Comparison of ENCODE assay signal across 9 mouse cellular contexts in genomic region chr11:42182825-42183152, GRCm38 (mm10). TPM values are rescaled to one million over a fixed set of nuclear protein-coding genes. Genes with fewer than 3 reads are reported as not detected.
A peak's percentile ranks its signal among the peaks of the same experiment; 100 is the strongest.
DNase-seq lines count a peak whose midpoint lies in the region; ATAC-seq and TF ChIP-seq lines count a peak whose summit lies in the region.
"Had no signal": no experiment of that assay in that cellular context is flagged by ENCODE, and none has a peak within 500 bp of the region (broad histone marks: within the 10 kb centered on the region; RNA-seq: fewer than 3 reads in every experiment).

Gene Gabra1, minus strand, starts transcription at chr11:42182930.

- no peak for DNase-seq in heart, adult 18-20 months
- DNase-seq in cerebellum, adult 2 months, result peak; percentile 68 to 70
- DNase-seq in frontal cortex, postnatal 10 days (ENCODE audit: low spot score in 2 of 2), result peak; percentile 19 to 26
- peak; percentile 47 to 63 for DNase-seq in left cerebral cortex, postnatal 36 days (ENCODE audit: low spot score in 2 of 2)
- DNase-seq in MN1 (ENCODE audit: low spot score), result no peak
- DNase-seq in thymus, adult 18-20 months, result no peak

- no peak for TF ChIP-seq CTCF in cerebellum, adult 2 months (IDR thresholded peaks at IDR 0.05; ENCODE audit: borderline replicate concordance, insufficient read depth, low read depth, low read length)

- ATAC-seq in heart, embryonic 15.5 days (replicated peaks; ENCODE audit: insufficient number of reproducible peaks, insufficient read depth, low FRiP score, low read depth), result no peak
- peak; percentile 79 for ATAC-seq in neural tube, embryonic 12.5 days (ENCODE audit: low FRiP score, low read depth)

- no peak within 1 kb of the TSS for H3K27ac ChIP-seq in heart, embryonic 15.5 days
- peak within 1 kb of the TSS; percentile 99 for H3K27ac ChIP-seq in cerebellum, adult 2 months (ENCODE audit: insufficient read depth, low read length)
- H3K27ac ChIP-seq in neural tube, embryonic 12.5 days, result no peak within 1 kb of the TSS

- H3K36me3 ChIP-seq in heart, embryonic 15.5 days, result no peaks in the 10 kb centered on the region
- H3K36me3 ChIP-seq in neural tube, embryonic 12.5 days, result no peaks in the 10 kb centered on the region

- TF ChIP-seq POLR2A in cerebellum, adult 2 months (IDR thresholded peaks at IDR 0.05; ENCODE audit: borderline replicate concordance, insufficient read depth, low read length), result peak; percentile 64; the same call in 1 of the 2 replicates

- 2% methylated on average over 13 of the region's 13 CpGs for WGBS in heart, embryonic 15.5 days
- WGBS in cerebellum, adult 2 months, result under 1% methylated on average over 13 of the region's 13 CpGs
- WGBS in neural tube, embryonic 12.5 days, result 1% methylated on average over 13 of the region's 13 CpGs

- H3K4me2 ChIP-seq in heart, embryonic 15.5 days, result peak within 1 kb of the TSS; percentile 78
- H3K4me2 ChIP-seq in neural tube, embryonic 12.5 days (replicated peaks), result peak within 1 kb of the TSS; percentile 86

- peak within 1 kb of the TSS; percentile 44 for H3K9ac ChIP-seq in heart, embryonic 15.5 days
- H3K9ac ChIP-seq in neural tube, embryonic 12.5 days, result peak within 1 kb of the TSS; percentile 61

- peaks cover 14% of the 10 kb centered on the region for H3K27me3 ChIP-seq in heart, embryonic 15.5 days
- H3K27me3 ChIP-seq in cerebellum, adult 2 months (ENCODE audit: control insufficient read depth, insufficient read depth, low read length), result no peaks in the 10 kb centered on the region
- H3K27me3 ChIP-seq in neural tube, embryonic 12.5 days (replicated peaks), result peaks cover 4% of the 10 kb centered on the region; the same call in 1 of the 2 replicates

- H3K4me3 ChIP-seq in heart, embryonic 15.5 days, result peak within 1 kb of the TSS; percentile 51
- H3K4me3 ChIP-seq in cerebellum, adult 2 months (replicated peaks; ENCODE audit: insufficient read depth, low read depth, low read length), result peak within 1 kb of the TSS; percentile 99
- peak within 1 kb of the TSS; percentile 54 for H3K4me3 ChIP-seq in neural tube, embryonic 12.5 days

- intact Hi-C loops in left cerebral cortex, postnatal 36 days (cut with DNase I), result loop anchor here (2.0 kb wide), 2 partner anchors 208 to 238 kb away; no protein-coding TSS in a partner anchor

- no peaks in the 10 kb centered on the region for H3K9me3 ChIP-seq in heart, embryonic 15.5 days (replicated peaks)
- no peaks in the 10 kb centered on the region for H3K9me3 ChIP-seq in neural tube, embryonic 12.5 days

- H3K4me1 ChIP-seq in heart, embryonic 15.5 days (replicated peaks), result peaks cover 12% of the 10 kb centered on the region
- no peaks in the 10 kb centered on the region for H3K4me1 ChIP-seq in cerebellum, adult 2 months (ENCODE audit: control insufficient read depth, insufficient read depth, low read length)
- no peaks in the 10 kb centered on the region for H3K4me1 ChIP-seq in neural tube, embryonic 12.5 days

RNA-seq across cellular contexts. Expression of gene Gabra1, which starts in this region (rescaled TPM):
- 0.58 and 0.70 TPM in 2 replicates for polyA plus RNA-seq in heart, embryonic 15.5 days (2015; fragmentation: Nextera tagmentation; extraction: Ambion mirVana)
- 1 to 10 TPM; 1.2 to 4.0 TPM for total RNA-seq in heart, adult 18-20 months (2021)
- 283 and 316 TPM in 2 replicates for polyA plus RNA-seq in cerebellum, adult 2 months (2012; rRNA removed)
- 100 to 1,000 TPM; 603 to 705 TPM for total RNA-seq in left cerebral cortex, postnatal 36 days (2021)
- polyA plus RNA-seq in neural tube, embryonic 12.5 days (2016; fragmentation: Nextera tagmentation; extraction: Ambion mirVana), result 0.68 and 1.3 TPM in 2 replicates
- total RNA-seq: neutrophil, adult 5-6 weeks had no signal

Comparison
In these comparisons a context has a peak if more than half of its experiments do, and no peak if none do; other contexts are left out.
1. RNA of gene Gabra1 (total RNA-seq): 603 to 705 TPM in left cerebral cortex, postnatal 36 days; 1.2 to 4.0 TPM in heart, adult 18-20 months; every median in the first group is over 100 times any median in the second.
2. RNA of gene Gabra1 (polyA plus RNA-seq): 283 to 316 TPM in cerebellum, adult 2 months; 0.68 to 1.3 TPM in neural tube, embryonic 12.5 days and 0.58 to 0.70 TPM in heart, embryonic 15.5 days; every median in the first group is over 100 times any median in the second.
3. DNase-seq: peak in cerebellum, adult 2 months (2 of 2), frontal cortex, postnatal 10 days (2 of 2) and left cerebral cortex, postnatal 36 days (2 of 2); none in heart, adult 18-20 months (0 of 2), MN1 (single experiment) and thymus, adult 18-20 months (0 of 2).
4. Peak in every context shown above with its lines, with median percentiles within 50 percentile points of each other: H3K4me3 ChIP-seq.